Mouse (Mus musculus): ENCODE data around the gene Kcnip1. TPM values are rescaled to one million over a fixed set of nuclear protein-coding genes. Genes with fewer than 3 reads are reported as not detected.

Kcnip1 gene
- polyA plus RNA-seq, 1 experiment from 2014 or later = 110 TPM

DNA sequence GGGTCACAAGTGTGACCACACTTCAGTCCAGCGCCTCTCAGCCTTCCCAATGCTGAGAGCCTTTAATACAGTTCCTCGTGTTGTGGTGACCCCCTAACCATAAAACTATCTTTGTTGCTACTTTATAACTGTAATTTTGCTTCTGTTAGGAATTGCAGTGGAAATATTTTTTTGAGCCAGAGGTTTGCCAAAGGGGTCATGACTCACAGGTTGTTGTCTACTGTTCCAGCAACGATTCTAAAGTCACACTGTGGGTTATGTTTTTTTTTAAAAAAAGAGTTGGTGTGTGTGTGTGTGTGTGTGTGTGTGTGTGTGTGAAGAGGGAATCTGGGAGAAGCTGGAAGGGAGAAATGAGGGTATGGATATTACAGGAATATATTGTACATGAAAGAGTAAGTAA is 337.7 kb downstream of the Kcnip1 start:
- Histone ChIP-seq H3K4me2 (replicated peaks) (no peak overlapping the region), H3K9ac (no peak overlapping the region), H3K9me3 (ENCODE audit: control insufficient read depth, low read length) (no peaks in the 10 kb centered on the region), H3K27ac (no peak overlapping the region), H3K36me3 (replicated peaks; ENCODE audit: control insufficient read depth, insufficient read depth) (no peaks in the 10 kb centered on the region), H3K4me3 (replicated peaks; ENCODE audit: low read length) (no peak overlapping the region), H3K4me1 (replicated peaks; ENCODE audit: control insufficient read depth, insufficient read depth, low read length) (peaks cover 4% of the 10 kb centered on the region; the same call in 1 of the 2 replicates), H3K27me3 (ENCODE audit: control insufficient read depth, insufficient read depth, low read length) (no peaks in the 10 kb centered on the region)
- DNase-seq (ENCODE audit: low spot score) = no peak
- WGBS = 88% methylated on average over 3 of the region's 3 CpGs
- no peak for ATAC-seq (ENCODE audit: low FRiP score)

DNA sequence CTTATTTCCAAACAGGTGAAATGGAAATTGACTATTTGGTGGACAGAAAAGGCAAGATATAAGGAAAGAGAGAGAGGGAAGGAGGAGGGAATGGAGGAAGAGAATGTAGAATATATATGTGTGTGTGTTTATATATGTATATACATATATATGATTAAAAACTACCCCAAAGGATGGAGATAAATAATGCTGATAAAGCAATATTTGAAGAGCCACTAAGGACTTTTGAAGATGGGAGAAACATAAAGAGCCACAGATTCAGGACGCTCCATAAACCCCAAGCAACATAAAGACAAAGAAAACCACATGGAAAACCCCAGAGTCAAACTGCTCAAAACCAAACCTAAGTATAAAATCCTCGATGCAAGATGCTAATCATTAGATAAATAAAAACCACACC is 338.5 kb downstream of the Kcnip1 start:
- Histone ChIP-seq H3K4me1 (replicated peaks; ENCODE audit: control insufficient read depth, insufficient read depth, low read length) (peaks cover under 1% of the 10 kb centered on the region; the same call in 1 of the 2 replicates), H3K27ac (no peak overlapping the region), H3K9ac (no peak overlapping the region), H3K36me3 (replicated peaks; ENCODE audit: control insufficient read depth, insufficient read depth) (no peaks in the 10 kb centered on the region), H3K4me3 (replicated peaks; ENCODE audit: low read length) (no peak overlapping the region), H3K27me3 (ENCODE audit: control insufficient read depth, insufficient read depth, low read length) (no peaks in the 10 kb centered on the region), H3K9me3 (ENCODE audit: control insufficient read depth, low read length) (no peaks in the 10 kb centered on the region), H3K4me2 (replicated peaks) (no peak overlapping the region)
- DNase-seq (ENCODE audit: low spot score) (no peak), ATAC-seq (ENCODE audit: low FRiP score) (no peak)
- WGBS = 79% methylated on average over 2 of the region's 2 CpGs

- ATAC-seq (ENCODE audit: low FRiP score) (no peak), DNase-seq (ENCODE audit: low spot score) (no peak)
- no peak overlapping the region for H3K4me3 ChIP-seq (replicated peaks; ENCODE audit: low read length)
- no peaks in the 10 kb centered on the region for H3K27me3 ChIP-seq (ENCODE audit: control insufficient read depth, insufficient read depth, low read length)
- no peaks in the 10 kb centered on the region for H3K9me3 ChIP-seq (ENCODE audit: control insufficient read depth, low read length)
- WGBS = 91% methylated on average over 2 of the region's 2 CpGs
- H3K9ac ChIP-seq = no peak overlapping the region
- no peak overlapping the region for H3K4me2 ChIP-seq (replicated peaks)
- H3K36me3 ChIP-seq (replicated peaks; ENCODE audit: control insufficient read depth, insufficient read depth) = no peaks in the 10 kb centered on the region
- H3K4me1 ChIP-seq (replicated peaks; ENCODE audit: control insufficient read depth, insufficient read depth, low read length) = no peaks in the 10 kb centered on the region
- H3K27ac ChIP-seq = no peak overlapping the region
These were observed 343.6 kb downstream of the Kcnip1 start for GRCm38 (mm10) chr11:33649358-33649757.

- 94% methylated on average over 2 of the region's 2 CpGs for WGBS
- Histone ChIP-seq H3K4me2 (replicated peaks) (no peak overlapping the region), H3K36me3 (replicated peaks; ENCODE audit: control insufficient read depth, insufficient read depth) (peaks cover 4% of the 10 kb centered on the region; the same call in 1 of the 2 replicates), H3K9me3 (ENCODE audit: control insufficient read depth, low read length) (no peaks in the 10 kb centered on the region), H3K27me3 (ENCODE audit: control insufficient read depth, insufficient read depth, low read length) (no peaks in the 10 kb centered on the region), H3K27ac (no peak overlapping the region), H3K9ac (no peak overlapping the region), H3K4me1 (replicated peaks; ENCODE audit: control insufficient read depth, insufficient read depth, low read length) (no peaks in the 10 kb centered on the region), H3K4me3 (replicated peaks; ENCODE audit: low read length) (no peak overlapping the region)
- DNase-seq (ENCODE audit: low spot score) = no peak
- ATAC-seq (ENCODE audit: low FRiP score) = no peak
These were observed 355.8 kb downstream of the Kcnip1 start for GRCm38 (mm10) chr11:33637107-33637506.

- Histone ChIP-seq H3K9ac (no peak overlapping the region), H3K4me3 (replicated peaks; ENCODE audit: low read length) (no peak overlapping the region), H3K4me2 (replicated peaks) (no peak overlapping the region), H3K9me3 (ENCODE audit: control insufficient read depth, low read length) (no peaks in the 10 kb centered on the region), H3K27ac (no peak overlapping the region), H3K4me1 (replicated peaks; ENCODE audit: control insufficient read depth, insufficient read depth, low read length) (no peaks in the 10 kb centered on the region), H3K36me3 (replicated peaks; ENCODE audit: control insufficient read depth, insufficient read depth) (no peaks in the 10 kb centered on the region), H3K27me3 (ENCODE audit: control insufficient read depth, insufficient read depth, low read length) (no peaks in the 10 kb centered on the region)
- DNase-seq (ENCODE audit: low spot score) (no peak), ATAC-seq (ENCODE audit: low FRiP score) (no peak)
- 96% methylated on average over 4 of the region's 4 CpGs for WGBS
These were observed 365.7 kb downstream of the Kcnip1 start for GRCm38 (mm10) chr11:33627136-33627742.

DNA sequence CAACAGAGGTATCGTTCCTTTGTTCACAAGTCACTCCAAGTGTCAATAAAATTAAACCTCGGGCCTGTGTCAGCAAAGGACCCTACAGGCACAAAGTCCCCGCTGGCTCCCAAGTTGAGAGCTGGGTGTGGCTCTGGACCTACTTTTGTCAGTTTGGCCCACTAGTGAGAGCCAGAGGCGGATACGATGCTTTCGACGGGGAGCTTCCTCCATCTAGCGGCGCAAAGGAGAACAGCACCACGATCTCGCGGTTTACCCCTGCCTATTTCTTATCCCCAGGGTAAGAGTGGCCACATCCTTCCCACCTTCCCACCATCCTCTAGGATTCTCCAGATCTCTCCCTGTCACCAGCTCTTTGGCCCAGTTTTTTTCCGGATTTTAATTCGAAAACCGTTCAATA is 378.7 kb downstream of the Kcnip1 start:
- Histone ChIP-seq H3K36me3 (replicated peaks; ENCODE audit: control insufficient read depth, insufficient read depth) (no peaks in the 10 kb centered on the region), H3K4me2 (replicated peaks) (no peak overlapping the region), H3K4me1 (replicated peaks; ENCODE audit: control insufficient read depth, insufficient read depth, low read length) (no peaks in the 10 kb centered on the region), H3K27me3 (ENCODE audit: control insufficient read depth, insufficient read depth, low read length) (no peaks in the 10 kb centered on the region), H3K4me3 (replicated peaks; ENCODE audit: low read length) (no peak overlapping the region), H3K27ac (no peak overlapping the region), H3K9me3 (ENCODE audit: control insufficient read depth, low read length) (no peaks in the 10 kb centered on the region), H3K9ac (no peak overlapping the region)
- 8% methylated on average over 15 of the region's 15 CpGs for WGBS
- DNase-seq (ENCODE audit: low spot score) = peak; percentile 82
- ATAC-seq (ENCODE audit: low FRiP score) = peak; percentile 70; the same call in 1 of the 2 replicates

DNA sequence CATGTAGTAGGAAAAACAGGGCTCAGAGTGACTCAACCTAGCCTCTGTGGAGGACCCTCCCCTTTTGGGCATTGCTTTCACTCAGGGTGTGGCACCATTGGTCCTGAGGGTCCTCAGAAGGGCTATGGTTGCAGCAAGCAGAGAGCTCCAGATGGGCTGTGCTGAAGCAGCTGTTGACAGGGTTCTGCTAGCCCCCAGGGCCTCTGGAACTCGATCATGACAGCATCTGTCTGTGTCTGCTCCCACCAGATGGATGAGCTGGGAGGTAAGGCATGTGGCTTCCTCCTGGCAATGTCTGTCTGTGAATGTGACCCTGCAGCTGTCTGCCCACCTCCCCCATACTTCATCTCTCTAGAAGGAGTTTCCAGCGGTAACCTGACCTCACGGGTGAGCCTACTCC is 385.2 kb downstream of the Kcnip1 start:
- H3K9ac ChIP-seq = no peak overlapping the region
- 33% methylated on average over 3 of the region's 3 CpGs for WGBS
- DNase-seq (ENCODE audit: low spot score) = no peak
- H3K4me2 ChIP-seq (replicated peaks) = no peak overlapping the region
- no peaks in the 10 kb centered on the region for H3K9me3 ChIP-seq (ENCODE audit: control insufficient read depth, low read length)
- H3K4me1 ChIP-seq (replicated peaks; ENCODE audit: control insufficient read depth, insufficient read depth, low read length) = no peaks in the 10 kb centered on the region
- no peak overlapping the region for H3K27ac ChIP-seq
- H3K27me3 ChIP-seq (ENCODE audit: control insufficient read depth, insufficient read depth, low read length) = no peaks in the 10 kb centered on the region
- no peak for ATAC-seq (ENCODE audit: low FRiP score)
- H3K36me3 ChIP-seq (replicated peaks; ENCODE audit: control insufficient read depth, insufficient read depth) = no peaks in the 10 kb centered on the region
- no peak overlapping the region for H3K4me3 ChIP-seq (replicated peaks; ENCODE audit: low read length)

DNA sequence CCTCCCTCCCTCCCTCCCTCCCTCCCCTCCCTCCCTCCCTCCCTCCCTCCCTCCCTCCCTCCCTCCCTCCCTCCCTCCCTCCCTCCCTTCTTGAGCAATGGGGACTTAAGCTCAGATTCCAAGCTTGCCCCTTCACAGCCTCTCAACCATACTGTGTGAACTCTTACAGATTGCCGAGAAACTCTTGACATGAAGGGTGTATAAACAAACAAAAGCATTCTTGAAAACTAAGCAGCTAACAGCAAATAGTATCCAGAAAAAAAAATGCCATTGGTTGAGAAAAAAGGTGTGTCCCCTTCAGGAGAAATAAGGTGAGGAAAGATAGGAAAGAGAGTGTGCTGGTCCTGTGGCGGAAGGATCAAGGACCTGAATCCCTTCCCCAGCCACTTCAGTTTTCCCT is 389.8 kb downstream of the Kcnip1 start:
- no peaks in the 10 kb centered on the region for H3K27me3 ChIP-seq (ENCODE audit: control insufficient read depth, insufficient read depth, low read length)
- no peaks in the 10 kb centered on the region for H3K9me3 ChIP-seq (ENCODE audit: control insufficient read depth, low read length)
- H3K4me2 ChIP-seq (replicated peaks) = no peak overlapping the region
- H3K27ac ChIP-seq = no peak overlapping the region
- no peaks in the 10 kb centered on the region for H3K36me3 ChIP-seq (replicated peaks; ENCODE audit: control insufficient read depth, insufficient read depth)
- no peak for ATAC-seq (ENCODE audit: low FRiP score)
- H3K4me3 ChIP-seq (replicated peaks; ENCODE audit: low read length) = no peak overlapping the region
- H3K4me1 ChIP-seq (replicated peaks; ENCODE audit: control insufficient read depth, insufficient read depth, low read length) = no peaks in the 10 kb centered on the region
- WGBS = 65% methylated on average over 2 of the region's 2 CpGs
- no peak for DNase-seq (ENCODE audit: low spot score)
- no peak overlapping the region for H3K9ac ChIP-seq

- Histone ChIP-seq H3K27me3 (ENCODE audit: control insufficient read depth, insufficient read depth, low read length) (no peaks in the 10 kb centered on the region), H3K9ac (no peak within 1 kb of the TSS), H3K4me2 (replicated peaks) (no peak within 1 kb of the TSS), H3K4me3 (replicated peaks; ENCODE audit: low read length) (no peak within 1 kb of the TSS), H3K4me1 (replicated peaks; ENCODE audit: control insufficient read depth, insufficient read depth, low read length) (no peaks in the 10 kb centered on the region), H3K9me3 (ENCODE audit: control insufficient read depth, low read length) (no peaks in the 10 kb centered on the region), H3K36me3 (replicated peaks; ENCODE audit: control insufficient read depth, insufficient read depth) (no peaks in the 10 kb centered on the region), H3K27ac (no peak within 1 kb of the TSS)
- 77% methylated on average over 4 of the region's 4 CpGs for WGBS
- DNase-seq (ENCODE audit: low spot score) = no peak
- no peak for ATAC-seq (ENCODE audit: low FRiP score)
These were observed 394.0 kb downstream of the Kcnip1 start, which contains the start of gene D130052B06Rik for GRCm38 (mm10) chr11:33598986-33599385. TSS of gene D130052B06Rik (plus strand) at chr11:33599302.

DNA sequence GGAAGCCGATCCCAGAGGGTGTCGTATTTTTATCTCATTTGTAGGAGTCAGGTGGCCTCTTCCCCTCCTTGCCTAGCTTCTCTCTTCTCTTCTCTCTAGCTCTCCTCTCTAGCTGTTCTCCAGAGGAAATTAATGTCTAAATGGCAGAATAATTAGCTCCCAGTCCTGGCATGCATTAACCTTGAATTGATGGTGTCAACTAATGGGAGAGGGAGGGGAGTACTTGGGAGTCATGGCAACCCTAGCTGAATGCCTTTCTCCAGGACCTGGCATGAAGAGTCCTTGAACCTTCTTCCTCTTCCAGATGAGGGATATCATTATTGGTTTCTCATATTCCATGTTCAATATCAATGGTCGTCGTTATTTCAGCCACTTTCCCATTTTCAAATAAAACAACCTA is 396.3 kb downstream of the Kcnip1 start:
- no peaks in the 10 kb centered on the region for H3K36me3 ChIP-seq (replicated peaks; ENCODE audit: control insufficient read depth, insufficient read depth)
- no peaks in the 10 kb centered on the region for H3K4me1 ChIP-seq (replicated peaks; ENCODE audit: control insufficient read depth, insufficient read depth, low read length)
- no peaks in the 10 kb centered on the region for H3K27me3 ChIP-seq (ENCODE audit: control insufficient read depth, insufficient read depth, low read length)
- H3K27ac ChIP-seq = no peak overlapping the region
- H3K4me2 ChIP-seq (replicated peaks) = no peak overlapping the region
- H3K4me3 ChIP-seq (replicated peaks; ENCODE audit: low read length) = no peak overlapping the region
- no peak overlapping the region for H3K9ac ChIP-seq
- no peak for DNase-seq (ENCODE audit: low spot score)
- WGBS = 75% methylated on average over 4 of the region's 4 CpGs
- H3K9me3 ChIP-seq (ENCODE audit: control insufficient read depth, low read length) = no peaks in the 10 kb centered on the region
- no peak for ATAC-seq (ENCODE audit: low FRiP score)

Data from hindbrain, embryonic 14.5 days (tissue).